Mouse (Mus musculus): ENCODE results near the gene Aldh3b3. TPM values are rescaled to one million over a fixed set of nuclear protein-coding genes. Genes with fewer than 3 reads are reported as not detected.

The Aldh3b3 gene
- not detected in 2 replicates for polyA plus RNA-seq (2015; fragmentation: Nextera tagmentation; extraction: Ambion mirVana)

DNA sequence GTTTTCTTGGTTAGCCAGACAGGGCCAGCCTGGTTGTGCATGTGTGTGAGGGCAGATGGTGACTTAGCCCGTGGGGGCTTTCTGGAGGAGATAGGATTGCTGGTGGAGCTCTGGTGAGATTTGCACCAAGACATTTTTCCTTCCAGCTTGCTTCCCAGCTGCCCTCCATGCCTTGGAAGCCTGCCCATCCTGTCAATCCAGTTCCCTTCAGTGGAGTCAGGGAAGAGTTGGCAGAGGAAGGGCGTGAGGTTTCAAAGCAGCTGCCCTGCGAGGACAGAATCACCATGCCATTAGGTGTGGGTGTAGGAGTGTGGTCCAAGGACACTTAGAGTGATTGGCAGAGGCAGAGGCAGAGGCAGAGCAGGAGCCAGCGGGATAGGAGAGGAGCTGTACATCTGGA lies at the start of gene Aldh3b3:
TSS of gene Aldh3b3 (plus strand) at position 176 of the 400 bp plus-strand sequence.
- Histone ChIP-seq H3K4me2 (ENCODE audit: low read depth, low read length) (no peak within 1 kb of the TSS), H3K36me3 (ENCODE audit: control insufficient read depth, insufficient read depth) (no peaks in the 10 kb centered on the region), H3K9ac (ENCODE audit: low read length) (no peak within 1 kb of the TSS), H3K27me3 (ENCODE audit: control insufficient read depth, insufficient read depth, low read length) (no peaks in the 10 kb centered on the region), H3K27ac (ENCODE audit: low read length) (no peak within 1 kb of the TSS), H3K4me1 (ENCODE audit: control insufficient read depth, insufficient read depth, low read length) (0 out of 2 replicates have a peak, but pooled peaks cover 3% of the 10 kb centered on the region), H3K4me3 (ENCODE audit: low read length) (no peak within 1 kb of the TSS), H3K9me3 (replicated peaks; ENCODE audit: control insufficient read depth, low read length) (no peaks in the 10 kb centered on the region)
- ATAC-seq (replicated peaks; ENCODE audit: extremely low read depth, insufficient read depth, low FRiP score) = no peak; the same call in 1 of the 2 replicates
- WGBS = 36% methylated on average over 4 of the region's 4 CpGs

DNA sequence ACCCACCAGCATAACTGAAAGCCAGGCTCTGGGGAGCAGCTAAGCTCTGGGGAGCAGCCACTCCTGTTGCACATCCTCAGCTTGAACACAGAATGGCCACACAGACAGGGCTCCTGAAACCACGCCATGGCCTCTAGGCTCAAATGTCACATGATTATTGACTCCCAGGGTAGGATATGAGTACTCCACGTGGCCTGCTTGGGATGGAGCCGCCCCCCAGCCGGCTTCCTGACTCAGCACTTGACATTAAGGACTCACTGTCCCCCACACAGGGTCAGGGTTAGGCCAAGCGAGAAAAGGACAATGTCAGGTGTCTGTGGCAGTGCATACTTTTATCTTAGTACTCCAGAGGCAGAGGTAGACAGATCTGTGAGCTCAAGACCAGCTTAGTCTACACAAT lies 48.2 kb upstream of the Aldh3b3 start:
- no peak for ATAC-seq (replicated peaks; ENCODE audit: extremely low read depth, insufficient read depth, low FRiP score)
- no peaks in the 10 kb centered on the region for H3K27me3 ChIP-seq (ENCODE audit: control insufficient read depth, insufficient read depth, low read length)
- no peaks in the 10 kb centered on the region for H3K9me3 ChIP-seq (replicated peaks; ENCODE audit: control insufficient read depth, low read length)
- peaks cover 24% of the 10 kb centered on the region for H3K4me1 ChIP-seq (ENCODE audit: control insufficient read depth, insufficient read depth, low read length)
- H3K4me2 ChIP-seq (ENCODE audit: low read depth, low read length) = no peak overlapping the region
- peaks cover 26% of the 10 kb centered on the region for H3K36me3 ChIP-seq (ENCODE audit: control insufficient read depth, insufficient read depth)
- no peak overlapping the region for H3K27ac ChIP-seq (ENCODE audit: low read length)
- H3K9ac ChIP-seq (ENCODE audit: low read length) = no peak overlapping the region
- WGBS = 74% methylated on average over 5 of the region's 5 CpGs
- H3K4me3 ChIP-seq (ENCODE audit: low read length) = no peak overlapping the region

DNA sequence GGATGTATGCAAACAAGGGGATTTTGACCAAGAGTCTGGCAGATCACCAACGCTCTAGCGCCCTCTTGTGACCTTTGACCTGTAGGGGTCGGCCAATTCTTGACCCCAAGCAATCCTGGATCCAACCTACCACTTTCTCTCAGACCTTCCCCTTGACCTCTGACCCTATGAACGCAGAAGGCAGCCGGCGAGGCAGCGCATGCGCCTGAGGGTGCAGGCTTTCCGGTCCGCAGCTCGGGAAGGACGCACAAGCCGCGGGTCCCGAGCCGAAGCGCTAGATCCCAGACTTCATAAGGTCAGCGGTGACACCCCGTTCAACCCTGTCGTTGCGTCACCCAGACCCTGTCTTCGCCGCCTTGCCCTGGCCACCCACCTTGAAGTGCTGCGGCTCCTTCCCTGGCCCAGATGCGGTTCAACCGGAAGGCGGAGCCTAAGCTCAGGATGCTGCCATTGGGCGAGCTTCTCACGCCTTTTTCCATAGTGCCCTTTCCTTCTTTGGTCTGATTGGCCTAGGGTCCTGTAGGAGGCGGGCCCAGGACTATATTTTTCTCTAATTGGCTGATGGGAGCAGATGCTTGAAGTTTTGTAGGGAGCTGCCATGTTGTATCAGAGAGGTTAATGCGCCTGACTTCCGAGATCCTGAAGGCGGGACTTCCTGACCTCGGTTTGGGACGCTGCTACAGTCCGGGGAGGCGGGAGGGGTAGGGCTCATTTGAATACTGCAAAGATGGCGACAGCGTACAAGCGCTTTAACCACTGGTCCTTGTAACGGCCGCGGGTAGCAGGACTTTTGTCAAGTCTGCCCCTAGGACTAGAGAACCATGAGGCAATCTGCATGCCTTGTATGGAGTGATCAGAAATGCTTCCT lies 45.9 kb upstream of the Aldh3b3 start, which contains the start of gene Ndufs8:
TSS of gene Ndufs8 (minus strand) at position 438 of the 868 bp plus-strand sequence.
- peak; percentile 96 for ATAC-seq (replicated peaks; ENCODE audit: extremely low read depth, insufficient read depth, low FRiP score)
- Histone ChIP-seq H3K36me3 (ENCODE audit: control insufficient read depth, insufficient read depth) (peaks cover 26% of the 10 kb centered on the region), H3K4me3 (ENCODE audit: low read length) (peak within 1 kb of the TSS; percentile 65), H3K4me1 (ENCODE audit: control insufficient read depth, insufficient read depth, low read length) (peaks cover 17% of the 10 kb centered on the region), H3K27me3 (ENCODE audit: control insufficient read depth, insufficient read depth, low read length) (no peaks in the 10 kb centered on the region), H3K9me3 (replicated peaks; ENCODE audit: control insufficient read depth, low read length) (no peaks in the 10 kb centered on the region), H3K27ac (ENCODE audit: low read length) (peak within 1 kb of the TSS; percentile 85), H3K4me2 (ENCODE audit: low read depth, low read length) (peak within 1 kb of the TSS; percentile 94), H3K9ac (ENCODE audit: low read length) (peak within 1 kb of the TSS; percentile 80)
- under 1% methylated on average over 43 of the region's 43 CpGs for WGBS

DNA sequence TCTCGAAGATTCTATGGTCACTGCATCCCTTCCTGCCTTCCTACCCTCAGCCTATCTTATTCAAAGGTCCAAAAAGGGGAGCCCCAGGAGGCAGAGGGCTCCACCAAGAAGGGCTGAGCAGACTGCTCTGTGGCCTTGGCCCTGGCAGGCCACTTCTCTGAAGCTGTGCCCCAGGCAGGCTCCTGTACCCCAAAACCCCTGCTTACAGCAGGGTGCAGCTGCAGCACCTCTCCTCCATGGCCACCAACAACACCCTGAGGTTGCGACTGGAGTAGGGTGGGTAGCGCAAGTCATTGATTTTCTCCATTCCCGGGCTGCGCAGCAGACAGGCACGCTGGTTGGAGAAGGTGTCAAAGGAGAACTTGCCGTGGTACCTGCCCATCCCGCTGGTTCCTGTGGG lies 44.8 kb upstream of the Aldh3b3 start:
- Histone ChIP-seq H3K9me3 (replicated peaks; ENCODE audit: control insufficient read depth, low read length) (no peaks in the 10 kb centered on the region), H3K27me3 (ENCODE audit: control insufficient read depth, insufficient read depth, low read length) (no peaks in the 10 kb centered on the region), H3K9ac (ENCODE audit: low read length) (peak overlapping the region; percentile 73), H3K4me3 (ENCODE audit: low read length) (peak overlapping the region; percentile 65), H3K4me2 (ENCODE audit: low read depth, low read length) (peak overlapping the region; percentile 94), H3K36me3 (ENCODE audit: control insufficient read depth, insufficient read depth) (peaks cover 20% of the 10 kb centered on the region), H3K27ac (ENCODE audit: low read length) (peak overlapping the region; percentile 85), H3K4me1 (ENCODE audit: control insufficient read depth, insufficient read depth, low read length) (peaks cover 14% of the 10 kb centered on the region)
- no peak for ATAC-seq (replicated peaks; ENCODE audit: extremely low read depth, insufficient read depth, low FRiP score)
- 83% methylated on average over 8 of the region's 8 CpGs for WGBS

DNA sequence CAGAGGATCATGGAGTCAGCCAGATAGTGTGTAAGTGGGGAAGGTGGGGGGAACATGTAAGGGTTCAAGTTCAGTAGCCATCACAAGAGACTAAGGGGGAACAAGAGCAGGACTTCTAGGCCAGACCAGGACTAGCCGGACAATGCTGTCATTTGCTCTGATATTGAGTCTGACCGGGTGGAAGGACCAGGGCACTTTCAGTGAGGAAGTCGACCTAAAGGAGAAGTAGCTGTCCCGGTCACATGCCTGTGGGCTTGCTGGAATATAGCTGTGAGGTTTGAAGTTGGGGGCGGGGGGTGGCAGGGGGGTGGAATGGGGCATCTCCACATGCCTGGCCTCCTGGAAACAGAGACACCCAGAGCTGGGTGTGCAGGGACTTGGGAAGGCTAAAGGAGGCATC lies 43.9 kb upstream of the Aldh3b3 start:
- no peak overlapping the region for H3K4me3 ChIP-seq (ENCODE audit: low read length)
- no peaks in the 10 kb centered on the region for H3K9me3 ChIP-seq (replicated peaks; ENCODE audit: control insufficient read depth, low read length)
- H3K4me2 ChIP-seq (ENCODE audit: low read depth, low read length) = no peak overlapping the region
- peaks cover 13% of the 10 kb centered on the region for H3K36me3 ChIP-seq (ENCODE audit: control insufficient read depth, insufficient read depth)
- H3K4me1 ChIP-seq (ENCODE audit: control insufficient read depth, insufficient read depth, low read length) = peaks cover 14% of the 10 kb centered on the region
- H3K27ac ChIP-seq (ENCODE audit: low read length) = no peak overlapping the region
- WGBS = 83% methylated on average over 5 of the region's 5 CpGs
- ATAC-seq (replicated peaks; ENCODE audit: extremely low read depth, insufficient read depth, low FRiP score) = no peak
- no peak overlapping the region for H3K9ac ChIP-seq (ENCODE audit: low read length)
- no peaks in the 10 kb centered on the region for H3K27me3 ChIP-seq (ENCODE audit: control insufficient read depth, insufficient read depth, low read length)

DNA sequence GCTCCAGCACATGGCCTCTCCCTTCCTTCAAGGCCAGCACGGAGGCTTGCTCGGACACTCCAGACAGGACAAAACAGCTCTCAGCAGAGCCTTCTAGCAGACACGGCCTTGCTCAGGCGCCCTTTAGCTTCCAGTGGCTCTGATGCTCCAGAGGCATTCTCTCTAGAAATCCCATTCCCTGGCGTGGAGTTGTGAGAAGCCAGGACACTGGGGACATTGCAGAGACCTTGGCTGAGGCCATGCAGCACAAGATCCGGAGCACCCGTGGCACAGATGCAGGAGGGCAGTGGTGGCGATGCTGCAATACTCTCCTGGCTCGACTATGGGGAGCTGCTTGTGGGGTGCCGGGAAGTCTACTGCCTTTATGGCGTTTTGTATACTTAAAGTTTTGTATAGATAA lies 41.7 kb upstream of the Aldh3b3 start:
- Histone ChIP-seq H3K4me1 (ENCODE audit: control insufficient read depth, insufficient read depth, low read length) (peaks cover 11% of the 10 kb centered on the region), H3K9ac (ENCODE audit: low read length) (no peak overlapping the region)

DNA sequence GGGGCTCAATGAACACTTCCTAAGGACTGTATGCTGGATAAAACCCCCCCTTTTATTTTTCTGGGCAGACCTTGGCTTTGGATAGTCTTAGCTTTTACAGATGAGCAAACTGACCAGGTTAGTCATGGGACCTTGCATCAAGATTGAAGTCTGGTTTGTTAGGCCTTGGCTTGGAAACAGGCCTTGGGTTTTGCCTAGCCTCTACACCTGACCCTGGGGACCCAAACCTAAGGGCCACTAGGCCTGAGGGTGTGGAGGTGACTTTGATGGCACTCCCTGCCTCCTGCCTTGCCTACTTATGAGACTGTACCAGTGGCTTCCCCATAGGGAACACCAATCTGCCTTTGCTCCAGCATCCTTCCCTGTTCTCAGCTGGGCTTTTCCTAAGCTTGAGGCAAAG lies 38.5 kb upstream of the Aldh3b3 start:
- H3K9me3 ChIP-seq (replicated peaks; ENCODE audit: control insufficient read depth, low read length) = no peaks in the 10 kb centered on the region
- ATAC-seq (replicated peaks; ENCODE audit: extremely low read depth, insufficient read depth, low FRiP score) = no peak
- peaks cover 6% of the 10 kb centered on the region; the same call in 1 of the 2 replicates for H3K4me1 ChIP-seq (ENCODE audit: control insufficient read depth, insufficient read depth, low read length)
- H3K4me2 ChIP-seq (ENCODE audit: low read depth, low read length) = no peak overlapping the region
- H3K27me3 ChIP-seq (ENCODE audit: control insufficient read depth, insufficient read depth, low read length) = no peaks in the 10 kb centered on the region
- H3K4me3 ChIP-seq (ENCODE audit: low read length) = no peak overlapping the region
- no peak overlapping the region for H3K9ac ChIP-seq (ENCODE audit: low read length)
- no peak overlapping the region for H3K27ac ChIP-seq (ENCODE audit: low read length)
- H3K36me3 ChIP-seq (ENCODE audit: control insufficient read depth, insufficient read depth) = no peaks in the 10 kb centered on the region

More for the DNA sequence above, 41.7 kb upstream of the Aldh3b3 start:
- Histone ChIP-seq H3K4me3 (ENCODE audit: low read length) (no peak overlapping the region), H3K36me3 (ENCODE audit: control insufficient read depth, insufficient read depth) (no peaks in the 10 kb centered on the region), H3K27me3 (ENCODE audit: control insufficient read depth, insufficient read depth, low read length) (no peaks in the 10 kb centered on the region), H3K9me3 (replicated peaks; ENCODE audit: control insufficient read depth, low read length) (no peaks in the 10 kb centered on the region), H3K27ac (ENCODE audit: low read length) (no peak overlapping the region), H3K4me2 (ENCODE audit: low read depth, low read length) (no peak overlapping the region)
- no peak for ATAC-seq (replicated peaks; ENCODE audit: extremely low read depth, insufficient read depth, low FRiP score)
- WGBS = 72% methylated on average over 11 of the region's 11 CpGs

DNA sequence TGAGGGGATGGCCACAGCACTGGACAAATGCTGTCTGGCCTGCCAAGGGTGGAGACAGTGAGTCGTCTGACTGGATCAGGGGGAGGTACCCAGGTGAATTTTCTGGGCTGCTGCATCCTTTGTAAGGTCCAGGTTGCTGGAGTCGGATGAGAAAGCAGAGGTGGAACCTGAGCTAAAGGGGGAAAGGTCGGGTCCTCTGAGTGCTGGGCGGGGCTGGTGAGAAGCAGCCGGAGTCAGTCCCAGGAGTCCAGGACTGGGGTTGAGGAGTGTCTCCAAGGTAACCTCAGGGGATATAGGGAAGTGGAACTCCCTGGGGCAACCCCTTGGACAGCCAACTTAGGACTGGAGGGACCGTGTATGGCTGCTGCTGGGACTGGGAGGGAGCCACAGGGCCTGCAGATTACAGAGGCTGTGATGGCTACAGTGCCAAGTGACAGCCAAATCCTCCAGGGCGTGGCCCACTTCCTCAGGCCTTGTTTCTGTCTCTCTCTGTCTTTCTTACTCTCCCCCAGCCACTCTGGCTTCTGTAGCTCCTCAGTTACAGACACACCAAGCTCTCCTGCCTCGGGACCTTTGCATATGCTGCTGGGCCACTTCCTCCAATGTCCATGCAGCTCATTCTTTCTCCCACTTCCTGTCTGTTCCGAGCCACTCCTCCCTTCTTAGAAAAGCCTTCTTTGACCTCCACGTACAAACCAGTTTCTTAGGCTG lies 35.6 kb upstream of the Aldh3b3 start:
- ATAC-seq (replicated peaks; ENCODE audit: extremely low read depth, insufficient read depth, low FRiP score) = no peak

DNA sequence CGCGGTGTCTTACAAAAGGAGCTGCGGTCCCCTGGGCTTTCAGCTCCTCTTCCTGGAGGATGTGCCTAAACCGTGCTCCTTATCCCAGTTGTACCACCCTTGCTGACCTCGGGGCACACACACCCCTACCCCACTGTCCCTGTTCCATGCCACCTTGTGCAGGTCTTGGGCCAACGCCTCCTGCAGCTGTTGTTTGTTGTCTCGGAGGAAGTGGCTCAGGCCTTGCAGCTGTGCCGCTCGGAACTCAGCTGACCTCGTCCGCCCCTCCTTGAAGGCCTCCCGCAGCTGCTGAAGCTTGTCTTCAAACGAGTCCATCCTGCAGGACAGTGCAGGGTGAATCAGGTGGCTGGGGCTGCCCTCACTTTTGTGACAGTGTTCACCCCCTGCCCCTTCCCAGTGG lies 34.9 kb upstream of the Aldh3b3 start:
- no peak overlapping the region for H3K4me2 ChIP-seq (ENCODE audit: low read depth, low read length)
- H3K27ac ChIP-seq (ENCODE audit: low read length) = peak overlapping the region; percentile 49
- H3K9ac ChIP-seq (ENCODE audit: low read length) = no peak overlapping the region
- no peaks in the 10 kb centered on the region for H3K27me3 ChIP-seq (ENCODE audit: control insufficient read depth, insufficient read depth, low read length)
- H3K36me3 ChIP-seq (ENCODE audit: control insufficient read depth, insufficient read depth) = no peaks in the 10 kb centered on the region
- H3K4me1 ChIP-seq (ENCODE audit: control insufficient read depth, insufficient read depth, low read length) = peaks cover 6% of the 10 kb centered on the region; the same call in 1 of the 2 replicates
- H3K9me3 ChIP-seq (replicated peaks; ENCODE audit: control insufficient read depth, low read length) = no peaks in the 10 kb centered on the region
- no peak for ATAC-seq (replicated peaks; ENCODE audit: extremely low read depth, insufficient read depth, low FRiP score)
- 51% methylated on average over 13 of the region's 13 CpGs for WGBS
- H3K4me3 ChIP-seq (ENCODE audit: low read length) = no peak overlapping the region

More for the DNA sequence above, 35.6 kb upstream of the Aldh3b3 start:
- Histone ChIP-seq H3K4me3 (ENCODE audit: low read length) (no peak overlapping the region), H3K4me2 (ENCODE audit: low read depth, low read length) (no peak overlapping the region), H3K36me3 (ENCODE audit: control insufficient read depth, insufficient read depth) (no peaks in the 10 kb centered on the region), H3K4me1 (ENCODE audit: control insufficient read depth, insufficient read depth, low read length) (peaks cover 6% of the 10 kb centered on the region; the same call in 1 of the 2 replicates), H3K27ac (ENCODE audit: low read length) (peak overlapping the region; percentile 49; the same call in 1 of the 2 replicates), H3K9me3 (replicated peaks; ENCODE audit: control insufficient read depth, low read length) (no peaks in the 10 kb centered on the region), H3K27me3 (ENCODE audit: control insufficient read depth, insufficient read depth, low read length) (no peaks in the 10 kb centered on the region), H3K9ac (ENCODE audit: low read length) (no peak overlapping the region)
- WGBS = 57% methylated on average over 10 of the region's 10 CpGs
